Mouse (Mus musculus): ENCODE measurements at regions not wholly inside any gene's neighbourhood (a gene's known extent, or its start where the extent isn't known, plus 50 kb on each side); places are given as distances from the start of the nearest gene placed in this dataset.
A peak's percentile ranks its signal among the peaks of the same experiment; 100 is the strongest.

GRCm38 (mm10) chr11:19145263-19145662 lies 126.5 kb upstream of the Meis1 start:
- DNase-seq (ENCODE audit: low spot score in 2 of 2) = no peak

- no peak for DNase-seq (ENCODE audit: low spot score in 2 of 2)
Measured at GRCm38 (mm10) chr11:19145991-19146390, 127.2 kb upstream of the Meis1 start.

- no peak for DNase-seq (ENCODE audit: low spot score in 2 of 2)
Measured at GRCm38 (mm10) chr11:19151026-19151425, 132.2 kb upstream of the Meis1 start.

DNA sequence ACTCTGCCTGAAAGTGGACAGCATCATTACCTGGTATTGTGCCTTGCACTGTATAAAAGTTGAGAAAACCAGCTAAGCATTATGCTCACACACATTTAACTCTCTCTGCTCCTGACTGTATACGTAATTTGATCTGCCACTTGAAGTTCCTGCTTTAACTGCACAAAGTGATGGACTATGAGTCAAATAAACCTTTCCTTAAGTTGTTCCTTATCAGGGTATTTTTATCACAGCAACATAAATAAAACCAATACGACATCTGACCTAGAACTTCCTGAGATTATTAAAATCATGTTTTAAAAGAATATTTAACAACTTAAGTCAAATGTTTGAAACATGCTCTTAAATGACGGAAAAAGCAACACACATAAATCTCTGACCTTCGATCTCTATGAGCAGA lies 134.9 kb upstream of the Meis1 start:
- no peak for DNase-seq (ENCODE audit: low spot score in 2 of 2)

DNA sequence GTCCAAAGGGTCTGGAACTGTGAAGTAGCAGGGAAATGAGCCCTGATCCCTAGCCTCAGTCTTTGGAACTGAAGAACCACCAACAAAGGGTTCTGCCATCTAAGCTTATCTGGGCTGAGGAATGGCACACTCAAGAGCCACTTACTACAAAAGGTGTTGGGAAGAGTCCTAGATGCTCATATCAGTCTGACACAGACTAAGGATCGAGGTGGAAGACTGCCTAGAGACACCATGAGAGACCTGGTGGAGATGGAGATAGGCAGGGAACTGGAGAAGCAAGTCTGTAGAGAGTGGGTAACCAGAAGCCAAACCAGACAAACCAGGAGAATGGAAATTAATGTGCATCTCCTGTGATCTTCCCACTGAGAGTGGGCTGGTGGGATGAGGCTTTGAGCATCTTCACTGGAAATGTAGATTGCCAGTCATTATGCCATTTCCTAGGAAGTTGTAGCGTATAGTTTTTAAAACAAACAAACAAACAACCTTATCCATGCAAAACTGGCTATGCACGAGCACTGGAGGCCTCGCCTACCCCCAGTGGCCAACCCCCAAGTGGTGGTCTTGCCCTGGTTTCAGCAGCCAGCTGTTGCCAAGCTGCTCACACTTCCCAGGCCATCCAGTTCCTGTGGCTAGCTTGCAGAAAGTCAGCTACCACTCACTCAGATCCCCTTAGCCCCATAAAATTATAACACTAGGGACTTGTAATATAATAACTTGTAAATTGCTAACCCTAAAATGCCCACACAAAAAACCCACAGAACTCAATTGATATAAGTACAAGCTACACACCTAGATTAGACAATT lies 136.2 kb upstream of the Meis1 start:
- DNase-seq (ENCODE audit: low spot score in 2 of 2) = no peak

GRCm38 (mm10) chr11:19155617-19155983 lies 136.8 kb upstream of the Meis1 start:
- DNase-seq (ENCODE audit: low spot score in 2 of 2) = no peak

DNA sequence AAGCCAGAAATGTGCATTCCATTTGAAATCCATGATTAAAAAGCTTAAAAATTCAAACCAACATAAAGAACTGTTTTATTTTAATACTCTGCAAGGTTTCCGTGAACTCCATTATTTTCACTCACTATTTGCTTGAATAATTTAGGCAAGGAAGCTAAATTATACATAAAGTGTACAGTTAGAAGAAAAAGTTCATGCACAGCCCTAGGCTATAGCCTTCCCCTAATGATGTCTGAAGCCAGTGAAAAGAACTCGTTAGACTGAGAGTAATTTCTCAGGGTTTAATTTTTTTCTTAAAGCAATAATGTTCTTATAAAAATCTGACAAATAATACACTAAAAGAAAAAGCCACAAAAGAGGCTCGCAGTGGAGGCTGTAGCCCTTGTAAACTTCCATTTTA lies 141.4 kb upstream of the Meis1 start:
- DNase-seq (ENCODE audit: low spot score in 2 of 2) = no peak

GRCm38 (mm10) chr11:19160669-19161068 lies 141.9 kb upstream of the Meis1 start:
- no peak for DNase-seq (ENCODE audit: low spot score in 2 of 2)

GRCm38 (mm10) chr11:19170938-19171337 lies 152.2 kb upstream of the Meis1 start:
- no peak for DNase-seq (ENCODE audit: low spot score in 2 of 2)

DNA sequence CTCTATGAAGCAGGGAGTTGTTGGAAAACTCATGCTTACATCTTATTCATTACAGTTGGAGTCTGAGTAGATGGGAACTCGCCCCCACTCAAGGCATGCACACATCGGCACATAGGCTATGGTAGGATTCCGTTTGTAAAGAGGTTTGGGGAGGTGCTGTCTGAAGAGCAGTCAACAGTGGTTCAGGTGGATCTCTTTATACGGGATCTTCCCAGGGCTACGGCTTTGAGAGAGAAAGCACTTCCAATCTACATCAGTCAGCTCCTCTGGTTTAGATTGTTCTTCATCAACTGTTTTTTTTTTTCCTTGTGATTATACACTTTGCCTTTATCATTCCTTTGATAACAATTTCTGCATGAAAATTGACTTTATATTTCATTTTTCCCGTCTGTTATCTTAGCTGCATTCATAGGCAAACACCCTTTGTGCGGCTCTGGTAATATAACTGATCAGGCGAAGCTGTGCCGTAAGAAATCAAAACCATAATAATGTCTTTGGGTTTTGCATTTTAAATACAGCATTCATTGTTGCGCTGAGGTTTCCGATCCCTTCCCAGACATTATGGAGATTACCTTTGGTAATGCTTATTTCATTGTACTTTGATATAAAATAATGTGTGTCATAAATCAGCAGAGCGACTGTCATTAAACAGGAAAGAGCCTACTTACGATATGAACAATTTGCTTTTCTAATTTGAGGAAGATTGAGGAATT lies 155.7 kb upstream of the Meis1 start:
- DNase-seq (ENCODE audit: low spot score in 2 of 2) = no peak

DNA sequence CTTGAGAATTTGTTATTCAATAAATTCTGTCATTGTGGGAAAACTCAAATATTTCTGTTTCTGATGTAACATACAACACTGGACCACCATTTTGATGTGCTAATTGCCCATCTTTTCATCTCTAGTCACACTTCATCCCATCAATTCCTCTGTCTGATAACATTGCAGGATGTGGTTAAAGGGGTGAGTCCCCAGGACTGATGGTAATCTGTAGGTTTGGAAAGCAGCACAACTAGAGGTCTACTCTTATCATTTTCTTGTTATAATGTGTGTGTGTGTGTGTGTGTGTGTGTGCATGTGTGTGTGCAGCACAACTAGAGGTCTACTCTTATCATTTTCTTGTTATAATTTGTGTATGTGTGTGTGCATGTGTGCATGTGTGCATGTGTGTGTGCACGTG lies 160.5 kb upstream of the Meis1 start:
- no peak for DNase-seq (ENCODE audit: low spot score in 2 of 2)

- no peak for DNase-seq (ENCODE audit: low spot score in 2 of 2)
Measured at GRCm38 (mm10) chr11:19189778-19190177, 171.0 kb upstream of the Meis1 start.

- DNase-seq (ENCODE audit: low spot score in 2 of 2) = no peak
Measured at GRCm38 (mm10) chr11:19194464-19194863, 175.7 kb upstream of the Meis1 start.

DNA sequence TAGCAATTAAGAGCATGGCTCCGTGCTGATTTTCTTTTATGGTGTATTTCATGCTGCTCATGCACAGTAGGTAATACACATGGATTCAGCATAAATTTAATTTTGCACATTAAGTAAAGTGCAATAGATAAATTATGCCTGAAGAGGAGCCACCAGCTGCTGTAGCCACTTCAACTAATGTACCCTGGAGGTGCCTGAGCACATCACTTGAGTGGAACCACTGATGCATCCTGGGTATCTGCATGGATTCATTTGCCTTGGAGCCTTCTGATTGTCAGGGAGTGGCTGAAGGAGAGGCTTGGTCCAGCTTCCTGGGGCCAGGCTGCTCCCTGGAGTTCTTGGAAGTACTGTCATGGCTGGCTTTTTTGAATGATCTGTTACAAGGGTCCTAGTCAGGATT lies 179.0 kb upstream of the Meis1 start:
- DNase-seq (ENCODE audit: low spot score in 2 of 2) = no peak

DNA sequence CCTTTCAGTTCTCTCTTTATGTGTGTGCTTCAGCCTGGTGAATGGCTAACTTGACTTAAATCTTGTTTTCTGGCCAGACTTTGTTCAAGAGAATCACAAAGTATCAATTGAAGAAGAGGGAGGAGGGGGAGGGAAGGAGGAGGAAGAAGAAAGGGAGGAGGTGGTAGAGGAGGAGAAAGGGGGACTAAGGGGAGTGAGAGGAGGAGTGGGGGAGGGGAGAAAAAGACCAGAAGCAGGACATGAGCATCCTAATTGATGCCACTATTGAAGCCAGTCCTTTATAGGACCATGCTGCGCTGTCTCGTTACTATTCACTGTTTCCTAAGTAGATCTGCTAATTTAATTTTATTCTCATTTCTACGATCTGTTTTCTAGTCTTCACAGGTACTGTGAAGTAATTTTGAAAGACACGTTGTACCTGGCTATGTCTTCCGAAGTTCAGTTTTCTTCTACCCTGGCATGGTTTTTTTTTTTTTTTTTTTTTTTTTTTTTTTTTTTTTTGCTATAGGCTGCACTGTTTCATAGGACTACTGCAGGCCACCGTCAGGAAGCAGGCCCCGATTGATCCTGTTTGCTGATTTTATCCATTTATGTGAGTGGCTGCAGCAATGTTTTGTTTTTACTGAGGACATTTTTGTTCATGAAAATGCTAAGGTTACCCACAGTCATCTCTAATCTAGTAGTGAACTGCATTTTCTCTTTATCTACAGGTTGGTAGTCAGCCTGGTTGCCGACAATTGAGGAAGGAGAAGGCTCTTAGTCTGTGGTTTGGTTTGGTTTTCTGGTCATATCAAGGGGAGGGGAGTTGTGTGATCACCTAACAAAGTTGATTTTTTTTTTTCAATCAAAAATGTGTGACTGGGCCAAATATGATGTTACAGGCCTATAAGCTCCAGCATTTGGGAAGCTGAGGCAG lies 184.1 kb upstream of the Meis1 start:
- DNase-seq (ENCODE audit: low spot score in 2 of 2) = no peak

DNA sequence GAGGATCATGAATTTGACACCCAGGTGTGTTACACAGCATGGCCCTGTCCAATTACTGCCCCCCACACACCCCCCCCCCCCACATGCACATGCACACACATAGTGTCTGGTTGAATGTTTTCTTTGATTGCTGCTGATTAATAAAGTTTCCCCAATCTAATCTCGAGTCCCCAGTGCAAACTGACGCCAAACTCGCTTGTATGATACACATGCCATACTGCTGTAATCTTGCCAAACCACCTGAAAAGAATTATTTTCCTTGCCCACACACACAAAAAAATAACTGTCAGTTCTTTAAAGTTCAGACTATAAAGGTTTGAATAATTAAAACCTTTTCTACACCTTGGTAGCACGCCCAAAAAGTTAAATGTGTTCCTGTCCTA lies 184.7 kb upstream of the Meis1 start:
- DNase-seq (ENCODE audit: low spot score in 2 of 2) = no peak

DNA sequence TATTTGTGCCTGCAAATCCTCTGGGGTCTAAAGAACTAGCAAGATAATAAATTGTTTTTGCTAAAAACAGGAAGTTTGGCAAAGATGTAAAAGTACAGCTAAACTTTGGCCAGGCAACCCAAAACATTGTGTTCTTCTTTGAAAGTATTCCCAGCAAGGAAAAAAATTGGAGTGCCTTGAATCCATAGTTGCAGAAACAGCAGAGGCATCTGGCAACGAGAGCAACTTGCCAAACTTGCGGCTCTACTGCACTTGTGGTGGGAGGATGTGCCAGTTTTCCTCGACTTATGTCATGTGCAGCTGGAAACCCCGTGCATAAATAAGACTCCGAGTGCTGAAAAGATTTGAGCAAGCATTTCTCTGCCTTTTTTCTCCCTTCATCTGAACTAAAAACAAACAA lies 185.2 kb upstream of the Meis1 start:
- peak; percentile 15 to 63 for DNase-seq (ENCODE audit: low spot score in 2 of 2)

DNA sequence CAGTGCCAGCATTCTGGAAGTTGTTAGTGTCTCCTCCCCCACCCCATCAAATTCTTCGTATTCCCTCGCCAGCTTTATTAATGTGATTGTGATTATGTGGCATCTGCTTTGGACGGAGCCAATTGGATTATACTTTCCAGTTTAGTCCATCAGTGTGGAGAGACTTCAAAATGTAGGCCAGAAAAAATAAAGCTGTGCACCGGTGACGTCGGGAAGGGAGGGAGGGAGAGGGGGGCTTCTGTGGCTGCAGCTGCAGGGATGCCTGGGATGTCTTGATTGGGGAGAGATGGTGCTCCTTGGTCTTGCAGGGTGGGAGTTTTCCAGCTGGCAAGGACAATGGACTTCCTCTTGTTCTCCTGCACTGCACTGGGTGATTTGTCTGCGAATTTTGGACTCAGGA lies 185.7 kb upstream of the Meis1 start:
- DNase-seq (ENCODE audit: low spot score in 2 of 2) = no peak

GRCm38 (mm10) chr11:19205174-19205573 lies 186.4 kb upstream of the Meis1 start:
- DNase-seq (ENCODE audit: low spot score in 2 of 2) = no peak

DNA sequence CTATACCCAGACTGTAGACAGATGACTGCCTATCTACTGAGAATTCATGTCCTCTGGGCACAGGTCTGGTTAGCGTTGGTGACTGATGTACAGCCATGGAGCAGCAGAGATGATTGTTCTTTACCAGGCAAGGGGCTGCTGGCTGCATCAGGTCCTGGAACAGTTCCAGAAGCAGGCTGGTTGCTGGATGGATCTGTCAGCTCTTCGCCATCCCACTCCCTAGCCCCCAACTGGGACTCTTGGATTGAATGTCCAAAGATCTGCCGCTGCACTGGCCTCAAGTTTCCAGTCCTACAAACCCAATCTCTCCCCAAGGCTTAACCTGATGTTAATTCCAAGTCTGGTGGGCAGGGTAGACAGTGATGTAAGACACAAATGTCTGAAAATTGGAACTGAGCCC lies 200.7 kb upstream of the Meis1 start:
- no peak for DNase-seq (ENCODE audit: low spot score in 2 of 2)

GRCm38 (mm10) chr11:19221442-19221841 lies 202.7 kb upstream of the Meis1 start:
- DNase-seq (ENCODE audit: low spot score in 2 of 2) = no peak

- no peak for DNase-seq (ENCODE audit: low spot score in 2 of 2)
Measured at GRCm38 (mm10) chr11:19226756-19227155, 208.0 kb upstream of the Meis1 start.

Measured in left cerebral cortex, adult 8-10 months (tissue).